Mouse (Mus musculus) gastrocnemius, postnatal 14 days (tissue): ENCODE measurements around the gene Trim28. TPM values are rescaled to one million over a fixed set of nuclear protein-coding genes. Genes with fewer than 3 reads are reported as not detected.
"Not testable (repeated sequence)": the region's sequence is repeated elsewhere in the genome, so short reads cannot be mapped to it uniquely, and the experiment has no call there.

ENCODE experiments used
- DNase-seq: peaks from one replicate; pipeline ENCODE4 v3.0.0; 2021; ENCODE audit warnings: mixed read lengths
- intact Hi-C: fragments of 180-260 bp; cut with DNase I; formaldehyde crosslinking; loops from one replicate; pipeline ENCODE4 v1.15.1; 2025; ENCODE audit warnings: low total_unique reads
- total RNA-seq, 2 experiments: library from RNA; stranded (reverse); gene quantifications; 2 replicates each; pipeline ENCODE4 v1.2.3; 2021

Trim28 gene
- total RNA-seq, 2 experiments from 2014 or later, result 67.0 to 85.9 TPM

- intact Hi-C loops, result loop anchor here (5.0 kb wide), 1 partner anchor 39 kb away; no protein-coding TSS in a partner anchor
- no peak for DNase-seq
Observed at GRCm38 (mm10) chr7:13046084-13046483, 47.2 kb downstream of the Trim28 start.

DNA sequence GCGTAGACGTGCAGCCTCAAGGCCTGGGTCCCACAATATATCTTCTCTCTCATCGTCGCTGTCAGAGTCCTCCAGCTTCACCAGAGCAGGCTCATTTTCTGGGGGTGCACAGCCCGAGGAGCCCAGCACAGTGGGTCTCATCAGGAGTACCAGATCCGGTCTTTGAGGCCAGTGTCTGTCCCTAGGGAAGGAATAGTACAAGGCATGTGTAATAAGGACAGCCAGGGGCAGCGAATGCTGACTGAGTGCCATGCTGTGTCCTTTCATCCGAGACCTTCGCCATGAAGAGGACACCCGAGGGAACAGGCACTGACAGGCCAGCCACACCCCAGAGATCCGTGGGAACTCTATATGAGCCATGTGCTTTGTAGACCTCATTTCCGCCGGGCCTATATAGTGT is 54.1 kb downstream of the Trim28 start:
- DNase-seq, result no peak
- intact Hi-C loops, result loop anchor here (5.0 kb wide), 2 partner anchors 136 to 151 kb away; no protein-coding TSS in a partner anchor

- DNase-seq, result no peak
- intact Hi-C loops, result loop anchor here (5.0 kb wide), 2 partner anchors 136 to 151 kb away; no protein-coding TSS in a partner anchor
Observed at GRCm38 (mm10) chr7:13053501-13053900, 54.6 kb downstream of the Trim28 start.

- no peak for DNase-seq
- intact Hi-C loops, result loop anchor here (5.0 kb wide), 2 partner anchors 137 to 152 kb away; no protein-coding TSS in a partner anchor
Observed at GRCm38 (mm10) chr7:13053961-13054286, 55.0 kb downstream of the Trim28 start.

- DNase-seq, result peak; percentile 90
- intact Hi-C loops, result loop anchor here (5.0 kb wide), 2 partner anchors 137 to 152 kb away; no protein-coding TSS in a partner anchor
Observed at GRCm38 (mm10) chr7:13054287-13055010, 55.5 kb downstream of the Trim28 start, which contains the start of gene Mzf1. TSS of gene Mzf1 (minus strand) at chr7:13054764.

DNA sequence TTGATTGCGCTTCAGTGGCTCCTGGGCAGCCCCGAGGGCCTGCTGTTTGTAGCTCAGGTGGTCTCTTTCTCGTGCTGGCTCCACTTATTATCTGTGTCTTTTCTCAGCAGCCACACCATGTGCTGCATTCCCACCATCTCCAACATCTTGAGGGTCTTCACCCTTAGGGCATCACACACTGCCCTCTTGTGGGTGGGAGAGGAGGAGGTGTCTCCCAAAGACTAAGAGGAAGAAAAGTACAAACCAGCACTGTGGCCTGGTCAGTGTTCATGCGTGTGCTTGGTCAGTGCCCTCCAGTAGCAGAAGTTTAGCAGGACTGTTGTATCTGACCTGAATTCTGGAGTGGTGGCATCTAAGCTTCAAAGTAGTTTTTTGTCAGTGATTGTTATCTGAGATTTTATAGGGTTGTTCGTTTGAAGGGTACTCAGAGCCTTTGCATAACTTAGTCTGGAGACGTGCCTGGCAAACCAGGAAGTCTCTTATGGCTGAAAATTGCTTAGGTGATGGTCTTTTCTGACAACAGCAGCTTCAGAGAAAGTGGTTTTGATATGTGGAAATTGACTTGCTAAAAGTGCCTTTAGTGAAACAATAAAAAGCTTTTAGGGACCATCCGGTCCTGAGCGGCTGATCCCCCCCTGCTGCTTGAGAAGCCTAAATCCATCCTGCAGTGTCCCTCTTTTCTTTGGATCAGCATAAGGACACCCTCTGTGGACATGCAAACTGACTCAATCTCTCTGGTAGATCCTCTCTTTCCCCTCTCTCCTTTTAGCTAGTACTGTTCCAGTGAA is 58.2 kb downstream of the Trim28 start:
- intact Hi-C loops, result no loop called here
- DNase-seq, result no peak

DNA sequence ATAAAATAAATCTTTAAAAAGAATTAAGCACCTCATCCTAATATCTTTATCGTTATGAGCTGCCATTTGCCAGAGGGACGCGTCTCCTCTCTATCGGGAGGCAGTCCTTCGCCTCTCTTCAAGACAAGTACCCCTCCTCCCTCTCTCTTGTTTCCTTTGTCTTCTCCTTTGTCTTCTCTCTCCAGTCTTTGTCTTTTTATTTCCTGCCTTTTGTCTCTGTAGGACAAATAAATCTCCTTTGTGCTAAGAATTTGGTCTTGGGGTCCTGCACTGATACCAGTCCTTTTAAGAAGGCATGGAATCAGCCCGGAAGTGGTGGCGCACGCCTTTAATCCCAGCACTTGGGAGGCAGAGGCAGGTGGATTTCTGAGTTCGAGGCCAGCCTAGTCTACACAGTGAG is 60.6 kb downstream of the Trim28 start:
- intact Hi-C loops, result no loop called here
- no peak for DNase-seq

DNA sequence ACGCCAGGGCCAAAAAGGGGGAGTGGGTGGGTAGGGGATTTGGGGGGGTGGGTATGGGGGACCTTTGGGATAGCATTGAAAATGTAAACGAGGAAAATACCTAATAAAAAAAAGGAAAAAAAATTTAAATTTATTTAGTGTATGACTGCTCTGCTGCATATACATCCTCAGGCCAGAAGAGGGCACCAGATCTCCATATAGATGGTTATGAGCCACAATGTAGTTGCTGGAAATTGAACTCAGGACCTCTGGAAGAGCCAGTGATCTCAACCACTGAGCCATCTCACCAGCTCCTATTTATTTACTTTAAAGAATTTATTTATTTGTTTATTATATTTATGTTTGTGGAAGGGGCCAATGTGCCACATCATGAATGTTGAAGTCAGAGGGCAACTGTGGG is 64.5 kb downstream of the Trim28 start:
- intact Hi-C loops, DNase-seq: not testable (repeated sequence)

GRCm38 (mm10) chr7:13072293-13072692 is 73.4 kb downstream of the Trim28 start:
- no peak for DNase-seq
- intact Hi-C loops, result no loop called here

Other genes starting within 250 kb of the Trim28 start
- gene Zscan18, start 195.5 kb upstream of the Trim28 start, total RNA-seq, result 1 to 10 TPM; 2.3 to 3.2 TPM
- gene Zfp329, start 180.3 kb upstream of the Trim28 start, total RNA-seq, result 1 to 10 TPM; 4.4 to 4.6 TPM
- gene Zfp110, start 164.4 kb upstream of the Trim28 start, total RNA-seq, result 10 to 100 TPM in 1 of 2 experiments, 1 to 10 TPM in 1; 9.7 to 10.2 TPM
- 1 to 10 TPM; 1.9 to 2.1 TPM for gene Zfp128, start 117.9 kb upstream of the Trim28 start, total RNA-seq
- gene Zscan22, start 101.3 kb upstream of the Trim28 start, total RNA-seq, result 1 to 10 TPM; 3.1 TPM
- 100 to 1,000 TPM; 667 to 730 TPM for gene Rps5, start 76.8 kb upstream of the Trim28 start, total RNA-seq
- gene Rnf225, start 71.7 kb upstream of the Trim28 start, total RNA-seq, result under 1 TPM; 0.25 to 0.27 TPM
- 1 to 10 TPM; 2.2 to 3.7 TPM for gene Zfp324, start 33.3 kb upstream of the Trim28 start, total RNA-seq
- gene Zfp446, start 21.3 kb upstream of the Trim28 start, total RNA-seq, result 1 to 10 TPM; 2.7 to 2.9 TPM
- not detected for gene Slc27a5, start 922 bp upstream of the Trim28 start, total RNA-seq
- gene Zbtb45, start 10.9 kb downstream of the Trim28 start, total RNA-seq, result 1 to 10 TPM; 4.7 to 5.1 TPM
- 100 to 1,000 TPM in 1 of 2 experiments, 10 to 100 TPM in 1; 95.6 to 103 TPM for gene Chmp2a, start 35.7 kb downstream of the Trim28 start, total RNA-seq
- 100 to 1,000 TPM; 141 to 149 TPM for gene Ube2m, start 39.2 kb downstream of the Trim28 start, total RNA-seq
- gene Mzf1, start 55.6 kb downstream of the Trim28 start, total RNA-seq, result under 1 TPM; 0.80 to 0.98 TPM
- gene Vmn1r85, start 96.1 kb downstream of the Trim28 start, total RNA-seq, result not detected
- not detected for gene Vmn1r86, start 120.8 kb downstream of the Trim28 start, total RNA-seq
- not detected for gene Vmn1r87, start 141.0 kb downstream of the Trim28 start, total RNA-seq
- gene Vmn1r88, start 160.5 kb downstream of the Trim28 start, total RNA-seq, result under 1 TPM; 0.04 to 0.10 TPM
- gene Vmn1r89, start 213.9 kb downstream of the Trim28 start, total RNA-seq, result not detected